Mouse (Mus musculus): ENCODE measurements around the gene Zfp541. TPM values are rescaled to one million over a fixed set of nuclear protein-coding genes. Genes with fewer than 3 reads are reported as not detected.

Gene Zfp541
- polyA plus RNA-seq (2016; fragmentation: Nextera tagmentation; extraction: Ambion mirVana): not detected in 2 replicates

DNA sequence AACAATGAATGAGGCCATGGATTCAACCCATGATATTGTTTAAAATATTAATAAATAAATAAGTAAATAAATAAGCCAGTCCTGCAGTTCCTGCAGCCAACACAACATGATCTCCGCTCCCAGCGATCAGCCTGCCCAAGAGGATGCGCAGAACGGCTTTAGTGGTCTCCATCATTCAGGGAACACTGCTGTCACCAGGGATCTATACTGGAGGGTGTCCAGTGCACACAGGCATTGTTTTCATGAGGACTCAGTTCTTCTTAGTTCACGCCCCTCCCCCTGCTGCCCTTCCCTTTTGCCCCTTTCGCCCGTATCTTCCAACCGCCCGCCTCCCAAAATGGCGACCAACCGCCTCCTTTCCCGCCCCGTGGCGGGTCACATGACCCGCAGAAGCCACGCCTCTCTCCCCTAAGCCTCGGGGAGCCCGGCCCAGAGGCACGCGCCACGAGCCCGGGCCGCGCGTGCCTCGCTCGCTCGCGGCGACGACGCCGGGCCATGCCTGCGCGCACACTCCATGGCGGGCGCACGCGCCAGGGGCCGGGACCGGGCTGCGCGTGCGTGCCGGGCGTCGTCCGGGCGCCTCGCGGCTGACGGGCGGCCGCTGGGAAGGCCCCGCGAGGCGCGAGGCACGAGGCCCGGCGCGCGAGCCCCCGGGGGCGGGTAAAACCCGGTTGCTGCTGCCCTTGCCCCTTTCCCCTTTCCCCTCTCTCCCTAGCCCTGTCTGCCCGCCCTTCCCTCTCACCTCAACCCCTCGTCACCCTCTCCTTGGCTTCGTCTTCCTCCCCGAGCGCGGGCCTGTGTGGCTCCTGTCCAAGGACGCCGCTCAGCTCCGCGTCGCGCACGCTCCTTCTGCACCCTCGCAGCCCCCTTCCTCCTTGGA lies at the start of gene Zfp541:
Gene Zfp541, plus strand, starts transcription at position 596 of the 880 bp plus-strand sequence.
- H3K36me3 ChIP-seq: no peaks in the 10 kb centered on the region
- H3K9me3 ChIP-seq (replicated peaks): peaks cover 16% of the 10 kb centered on the region
- peak within 1 kb of the TSS; percentile 21; the same call in 1 of the 2 replicates for H3K4me3 ChIP-seq
- H3K27ac ChIP-seq (replicated peaks): no peak within 1 kb of the TSS
- DNase-seq (ENCODE audit: low spot score): no peak
- H3K4me1 ChIP-seq: no peaks in the 10 kb centered on the region
- WGBS: 49% methylated on average over 79 of the region's 80 CpGs
- H3K27me3 ChIP-seq (ENCODE audit: low read depth, poor library complexity, severe bottlenecking): peaks cover 30% of the 10 kb centered on the region

DNA sequence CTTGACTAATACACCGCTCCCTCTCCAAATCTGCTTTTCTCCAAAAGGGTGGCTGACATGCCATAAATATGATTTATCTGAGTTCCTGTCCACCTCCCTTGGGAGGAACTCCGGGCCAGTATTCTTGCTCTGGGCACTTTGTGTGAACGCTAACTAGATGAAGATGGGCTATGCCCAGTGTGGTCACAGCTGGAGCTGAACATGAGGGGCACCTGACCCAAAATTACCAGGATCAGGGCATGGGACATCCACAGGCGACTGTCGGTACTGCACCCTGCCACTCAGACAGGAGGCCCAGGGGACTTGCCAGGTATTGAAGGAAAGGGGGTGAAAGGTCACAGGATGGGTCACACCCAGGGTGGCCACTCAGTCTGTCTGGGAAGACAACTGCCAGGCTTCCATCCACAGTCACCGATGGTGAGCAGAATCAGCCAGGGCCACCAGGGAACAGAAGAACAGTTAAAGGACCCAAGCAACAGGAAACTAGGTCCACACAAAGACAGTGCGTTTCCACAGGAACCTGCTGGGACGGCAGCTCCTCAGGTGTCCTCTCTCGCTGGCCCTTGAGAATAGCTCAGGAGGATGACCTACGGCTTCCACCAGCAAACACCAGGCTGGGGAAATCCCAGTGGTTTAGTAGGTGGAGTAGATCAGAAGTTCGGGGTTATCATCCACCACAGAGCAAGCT lies 48.9 kb upstream of the Zfp541 start:
- H3K4me1 ChIP-seq: no peaks in the 10 kb centered on the region
- DNase-seq (ENCODE audit: low spot score): no peak
- no peaks in the 10 kb centered on the region for H3K27me3 ChIP-seq (ENCODE audit: low read depth, poor library complexity, severe bottlenecking)

GRCm38 (mm10) chr7:16013722-16014275 lies 47.8 kb upstream of the Zfp541 start:
- no peak overlapping the region for H3K4me3 ChIP-seq
- no peak for DNase-seq (ENCODE audit: low spot score)
- no peaks in the 10 kb centered on the region for H3K9me3 ChIP-seq (replicated peaks)
- no peak overlapping the region for H3K27ac ChIP-seq (replicated peaks)
- 81% methylated on average over 5 of the region's 5 CpGs for WGBS
- H3K36me3 ChIP-seq: peaks cover 53% of the 10 kb centered on the region
- no peaks in the 10 kb centered on the region for H3K27me3 ChIP-seq (ENCODE audit: low read depth, poor library complexity, severe bottlenecking)
- H3K4me1 ChIP-seq: no peaks in the 10 kb centered on the region

More for the DNA sequence above, 48.9 kb upstream of the Zfp541 start:
- no peak overlapping the region for H3K27ac ChIP-seq (replicated peaks)
- H3K9me3 ChIP-seq (replicated peaks): no peaks in the 10 kb centered on the region
- H3K36me3 ChIP-seq: peaks cover 60% of the 10 kb centered on the region
- WGBS: 84% methylated on average over 11 of the region's 11 CpGs
- H3K4me3 ChIP-seq: no peak overlapping the region

GRCm38 (mm10) chr7:16014521-16015175 lies 47.0 kb upstream of the Zfp541 start:
- Histone ChIP-seq H3K36me3 (peaks cover 46% of the 10 kb centered on the region), H3K27ac (replicated peaks) (no peak overlapping the region), H3K4me1 (no peaks in the 10 kb centered on the region), H3K4me3 (no peak overlapping the region), H3K9me3 (replicated peaks) (no peaks in the 10 kb centered on the region), H3K27me3 (ENCODE audit: low read depth, poor library complexity, severe bottlenecking) (no peaks in the 10 kb centered on the region)
- DNase-seq (ENCODE audit: low spot score): no peak
- WGBS: 94% methylated on average over 8 of the region's 8 CpGs

- no peak overlapping the region for H3K27ac ChIP-seq (replicated peaks)
- H3K4me3 ChIP-seq: no peak overlapping the region
- peaks cover 45% of the 10 kb centered on the region for H3K36me3 ChIP-seq
- no peaks in the 10 kb centered on the region for H3K27me3 ChIP-seq (ENCODE audit: low read depth, poor library complexity, severe bottlenecking)
- no peaks in the 10 kb centered on the region for H3K4me1 ChIP-seq
- no peak for DNase-seq (ENCODE audit: low spot score)
- 83% methylated on average over 5 of the region's 5 CpGs for WGBS
- no peaks in the 10 kb centered on the region for H3K9me3 ChIP-seq (replicated peaks)
Measured at GRCm38 (mm10) chr7:16015384-16015783, 46.2 kb upstream of the Zfp541 start.

DNA sequence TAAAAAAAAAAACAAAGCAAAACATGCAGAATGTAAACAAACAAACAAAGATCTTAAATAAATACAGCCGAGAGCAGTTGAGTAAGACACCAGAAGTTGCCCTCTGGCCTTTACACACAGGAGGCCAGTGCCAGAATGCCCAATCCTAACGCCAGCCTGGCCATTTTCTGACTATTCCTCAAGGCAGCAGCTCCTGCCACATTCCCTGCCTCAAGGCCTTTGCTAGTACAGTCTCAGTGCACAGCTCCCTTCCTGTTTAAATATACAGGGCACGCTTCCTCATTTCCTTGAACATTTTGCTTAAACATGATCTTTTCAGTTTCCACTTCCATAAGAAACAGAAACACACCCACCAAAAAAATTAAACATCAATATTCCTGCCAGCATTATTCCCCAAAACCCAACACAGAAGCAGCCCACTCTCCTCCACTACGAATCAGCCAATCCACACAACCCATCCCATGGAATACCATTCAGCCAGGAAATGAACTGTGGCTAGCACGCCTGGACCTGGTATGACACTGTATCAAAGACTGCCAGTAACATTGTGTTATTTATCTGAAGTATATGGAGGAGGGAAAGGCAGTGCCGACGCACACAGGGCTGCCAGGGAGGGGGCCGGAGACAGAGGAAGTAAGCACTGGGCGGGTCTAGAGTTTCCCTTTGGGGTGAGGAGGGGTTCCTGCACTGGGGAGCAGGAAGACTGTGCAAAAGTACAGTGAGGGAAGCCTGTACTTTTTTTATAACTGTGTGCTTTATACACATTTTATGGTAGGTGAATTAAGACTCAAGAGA lies 43.4 kb upstream of the Zfp541 start:
- no peaks in the 10 kb centered on the region for H3K27me3 ChIP-seq (ENCODE audit: low read depth, poor library complexity, severe bottlenecking)
- 87% methylated on average over 9 of the region's 9 CpGs for WGBS
- DNase-seq (ENCODE audit: low spot score): no peak
- peaks cover 30% of the 10 kb centered on the region for H3K36me3 ChIP-seq
- H3K4me3 ChIP-seq: no peak overlapping the region
- H3K4me1 ChIP-seq: peaks cover 7% of the 10 kb centered on the region; the same call in 1 of the 2 replicates
- H3K27ac ChIP-seq (replicated peaks): no peak overlapping the region
- H3K9me3 ChIP-seq (replicated peaks): no peaks in the 10 kb centered on the region

- H3K4me3 ChIP-seq: no peak overlapping the region
- no peak for DNase-seq (ENCODE audit: low spot score)
- no peak overlapping the region for H3K27ac ChIP-seq (replicated peaks)
- H3K36me3 ChIP-seq: peaks cover 23% of the 10 kb centered on the region
- WGBS: 95% methylated on average over 5 of the region's 5 CpGs
- H3K9me3 ChIP-seq (replicated peaks): no peaks in the 10 kb centered on the region
- no peaks in the 10 kb centered on the region for H3K27me3 ChIP-seq (ENCODE audit: low read depth, poor library complexity, severe bottlenecking)
- peaks cover 8% of the 10 kb centered on the region; the same call in 1 of the 2 replicates for H3K4me1 ChIP-seq
Measured at GRCm38 (mm10) chr7:16019256-16020094, 42.1 kb upstream of the Zfp541 start.

- Histone ChIP-seq H3K4me1 (peaks cover 18% of the 10 kb centered on the region; the same call in 1 of the 2 replicates), H3K9me3 (replicated peaks) (no peaks in the 10 kb centered on the region), H3K27ac (replicated peaks) (no peak overlapping the region), H3K4me3 (no peak overlapping the region), H3K27me3 (ENCODE audit: low read depth, poor library complexity, severe bottlenecking) (no peaks in the 10 kb centered on the region), H3K36me3 (peaks cover 28% of the 10 kb centered on the region)
- 92% methylated on average over 8 of the region's 8 CpGs for WGBS
- no peak for DNase-seq (ENCODE audit: low spot score)
Measured at GRCm38 (mm10) chr7:16024603-16025222, 36.9 kb upstream of the Zfp541 start.

DNA sequence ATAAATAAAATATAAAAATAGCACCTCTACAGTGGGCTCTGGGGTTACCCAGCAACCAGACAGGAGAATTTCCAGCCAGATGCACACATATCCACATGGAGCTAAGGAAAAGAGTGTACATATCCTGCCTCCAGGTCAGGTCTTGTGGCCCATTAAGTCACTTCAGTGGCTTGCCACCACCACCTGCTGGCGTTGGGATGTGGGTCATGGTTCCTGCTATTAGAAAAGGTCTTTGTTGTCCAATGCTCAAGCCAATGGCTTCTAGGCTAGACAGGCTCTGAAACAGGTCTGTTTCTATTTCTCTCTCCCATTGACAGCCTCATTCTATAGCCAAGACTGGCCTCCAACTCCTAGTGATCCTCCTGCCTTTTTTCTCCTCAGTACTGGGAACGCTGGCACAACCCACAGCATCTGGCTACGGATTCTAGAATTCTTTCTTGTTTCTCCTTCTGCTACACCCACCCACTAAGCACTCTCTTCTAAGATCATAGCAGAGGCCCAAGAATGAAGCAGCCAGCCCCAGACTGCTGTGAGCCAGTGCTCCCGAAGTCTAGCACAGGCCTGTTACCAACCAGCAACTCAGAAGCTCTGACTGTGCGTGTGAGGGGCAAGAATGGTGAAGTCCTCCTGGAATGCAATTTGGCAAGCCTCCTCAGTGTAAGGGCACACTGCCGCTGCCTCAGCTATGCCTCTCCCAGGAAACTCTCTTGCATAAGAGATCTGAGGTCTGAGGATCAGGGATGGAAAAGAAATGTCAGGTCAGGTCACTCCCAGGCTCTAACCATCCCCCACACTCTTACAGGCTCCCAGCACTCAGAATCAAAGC lies 33.3 kb upstream of the Zfp541 start:
- H3K27me3 ChIP-seq (ENCODE audit: low read depth, poor library complexity, severe bottlenecking): no peaks in the 10 kb centered on the region
- H3K27ac ChIP-seq (replicated peaks): no peak overlapping the region
- peaks cover 54% of the 10 kb centered on the region for H3K36me3 ChIP-seq
- DNase-seq (ENCODE audit: low spot score): no peak
- H3K4me1 ChIP-seq: peaks cover 10% of the 10 kb centered on the region; the same call in 1 of the 2 replicates
- H3K4me3 ChIP-seq: no peak overlapping the region
- H3K9me3 ChIP-seq (replicated peaks): peaks cover 14% of the 10 kb centered on the region; the same call in 1 of the 2 replicates
- 91% methylated on average over 6 of the region's 6 CpGs for WGBS

GRCm38 (mm10) chr7:16031072-16031471 lies 30.5 kb upstream of the Zfp541 start:
- no peak overlapping the region for H3K4me3 ChIP-seq
- H3K4me1 ChIP-seq: 0 out of 2 replicates have a peak, but pooled peaks cover 10% of the 10 kb centered on the region
- peaks cover 14% of the 10 kb centered on the region; the same call in 1 of the 2 replicates for H3K9me3 ChIP-seq (replicated peaks)
- WGBS: 94% methylated on average over 4 of the region's 4 CpGs
- peaks cover 62% of the 10 kb centered on the region for H3K36me3 ChIP-seq
- H3K27me3 ChIP-seq (ENCODE audit: low read depth, poor library complexity, severe bottlenecking): no peaks in the 10 kb centered on the region
- no peak overlapping the region for H3K27ac ChIP-seq (replicated peaks)
- DNase-seq (ENCODE audit: low spot score): no peak
